Mouse (Mus musculus): ENCODE measurements around the gene Dennd1a. TPM values are rescaled to one million over a fixed set of nuclear protein-coding genes. Genes with fewer than 3 reads are reported as not detected.

The Dennd1a gene
- total RNA-seq, 2 experiments from 2014 or later, result 29.9 to 35.4 TPM

DNA sequence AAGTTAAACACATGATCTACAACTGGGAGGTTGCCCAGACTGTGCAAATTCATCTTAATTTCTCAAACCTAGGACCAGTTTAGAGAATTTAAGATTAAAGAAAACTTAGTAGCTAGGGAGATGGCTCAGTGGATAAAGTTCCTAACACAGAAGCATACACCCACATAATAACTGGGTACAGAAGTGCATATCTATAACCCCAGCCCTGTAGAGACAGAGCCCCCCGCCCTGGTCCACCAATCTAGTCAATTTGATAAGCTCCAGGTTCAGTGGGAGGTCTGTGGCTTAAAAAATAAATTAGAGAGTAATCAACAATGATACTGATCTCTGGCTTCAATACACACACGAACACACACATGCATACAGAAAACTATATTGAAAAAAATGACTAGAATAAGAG, 51.6 kb downstream of the Dennd1a start:
- no peak for DNase-seq (ENCODE audit: low spot score in 2 of 2)

DNA sequence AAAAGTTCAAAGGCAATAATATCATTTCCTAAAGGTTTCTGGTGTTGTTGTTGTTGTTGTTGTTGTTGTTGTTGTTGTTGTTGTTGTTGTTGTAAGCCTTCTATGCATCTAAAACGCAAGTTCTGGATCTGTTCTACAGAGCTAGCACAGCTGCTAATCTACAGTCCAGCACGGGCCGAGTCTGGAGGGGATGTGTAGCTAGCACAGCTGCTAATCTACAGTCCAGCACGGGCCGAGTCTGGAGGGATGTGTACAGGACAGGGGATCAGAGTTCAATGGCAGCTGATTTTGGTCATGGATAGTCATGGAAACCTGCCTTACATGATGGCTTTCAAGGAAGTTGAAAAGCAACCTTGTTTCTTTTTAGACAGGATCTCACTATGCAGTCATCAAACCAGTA, 57.3 kb downstream of the Dennd1a start:
- no peak for DNase-seq (ENCODE audit: low spot score in 2 of 2)

DNA sequence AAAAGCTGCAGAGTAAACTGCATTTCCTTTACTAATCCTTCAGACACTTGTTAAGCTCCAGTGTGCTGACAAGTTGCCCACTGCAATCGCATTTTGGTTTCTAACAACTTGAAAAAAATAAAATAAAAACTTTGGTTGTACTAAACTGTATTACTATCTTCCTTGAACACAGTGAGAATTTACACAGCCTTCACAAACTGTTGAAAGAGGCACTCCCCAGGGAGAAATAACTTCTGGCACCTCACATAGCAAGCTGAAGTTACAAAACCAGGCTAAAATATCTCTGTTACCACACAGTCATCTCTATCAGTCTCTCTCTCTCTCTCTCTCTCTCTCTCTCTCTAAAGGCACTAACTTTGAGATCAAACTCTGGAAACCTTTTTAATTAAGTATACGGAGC, 63.4 kb downstream of the Dennd1a start:
- DNase-seq (ENCODE audit: low spot score in 2 of 2), result no peak

DNA sequence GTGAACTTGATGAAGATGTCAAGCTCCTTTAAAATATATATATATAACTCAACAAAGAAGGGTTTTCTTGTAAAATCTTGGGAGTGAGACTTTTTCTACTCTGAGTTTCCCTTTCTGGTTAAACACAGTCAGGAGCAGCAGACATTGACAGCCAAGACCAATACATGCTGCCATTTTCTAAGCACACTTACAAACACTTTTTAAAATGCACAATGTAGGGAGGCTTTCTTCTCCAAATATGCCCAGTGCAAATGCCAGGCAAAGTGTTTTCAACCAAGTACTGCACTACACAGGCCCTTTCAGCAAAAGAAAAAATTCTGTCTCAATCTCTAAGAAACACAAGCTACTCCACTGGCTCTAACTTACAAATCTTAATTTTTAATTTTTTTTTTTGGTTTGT, 65.7 kb downstream of the Dennd1a start:
- no peak for DNase-seq (ENCODE audit: low spot score in 2 of 2)

DNA sequence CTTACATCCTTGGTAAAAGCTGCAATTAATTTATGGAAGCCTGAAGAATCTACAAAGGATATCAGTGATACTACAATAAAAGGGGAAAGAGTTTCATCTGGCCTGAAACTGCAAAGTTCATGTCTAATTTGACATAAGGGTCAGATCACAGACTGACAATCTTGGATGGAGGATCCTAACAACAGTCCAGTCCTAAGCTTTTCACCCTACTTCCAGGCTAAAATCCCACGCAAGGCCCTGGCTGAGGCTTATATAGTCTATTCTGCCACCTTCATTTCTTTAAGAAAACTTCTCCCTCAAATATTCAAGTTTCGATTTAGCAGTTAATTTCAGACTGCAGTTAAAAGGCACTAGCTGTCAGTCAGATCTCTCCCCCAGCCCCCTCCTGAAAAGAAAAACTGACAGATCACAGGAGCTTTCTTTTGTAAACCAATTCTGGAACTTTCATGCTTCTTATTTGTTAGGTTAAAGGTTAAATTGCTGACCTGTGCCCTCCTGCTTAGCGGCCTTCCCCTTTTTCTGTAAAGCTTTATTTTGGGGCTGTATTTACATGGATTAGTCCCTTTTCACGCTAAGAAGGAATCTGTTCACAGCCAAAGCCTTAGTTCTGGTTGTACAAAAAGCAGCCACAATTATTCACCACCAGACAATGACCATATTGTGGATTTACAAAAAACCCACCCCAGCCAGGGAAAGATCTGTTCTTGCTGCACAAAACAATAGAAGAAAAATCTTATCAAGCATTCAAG, 66.3 kb downstream of the Dennd1a start:
- DNase-seq (ENCODE audit: low spot score in 2 of 2), result no peak

DNA sequence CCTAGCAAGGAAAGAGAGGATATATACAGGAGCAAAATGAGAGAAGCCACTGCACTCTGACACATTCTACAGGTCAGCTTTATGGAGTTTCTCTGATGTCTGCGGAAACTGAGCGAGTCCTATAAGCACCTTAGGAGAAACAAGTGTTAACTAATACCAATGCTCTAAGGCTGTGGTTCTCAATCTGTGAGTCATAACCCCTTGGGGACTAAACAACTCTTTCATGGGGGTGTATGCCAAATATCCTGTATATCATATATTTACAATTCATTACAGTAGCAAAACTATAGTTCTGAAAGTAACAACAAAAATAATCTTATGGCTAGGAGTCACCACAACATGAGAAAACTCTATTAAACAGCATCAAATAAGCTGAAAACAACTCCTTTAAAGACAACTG, 67.5 kb downstream of the Dennd1a start:
- no peak for DNase-seq (ENCODE audit: low spot score in 2 of 2)

DNA sequence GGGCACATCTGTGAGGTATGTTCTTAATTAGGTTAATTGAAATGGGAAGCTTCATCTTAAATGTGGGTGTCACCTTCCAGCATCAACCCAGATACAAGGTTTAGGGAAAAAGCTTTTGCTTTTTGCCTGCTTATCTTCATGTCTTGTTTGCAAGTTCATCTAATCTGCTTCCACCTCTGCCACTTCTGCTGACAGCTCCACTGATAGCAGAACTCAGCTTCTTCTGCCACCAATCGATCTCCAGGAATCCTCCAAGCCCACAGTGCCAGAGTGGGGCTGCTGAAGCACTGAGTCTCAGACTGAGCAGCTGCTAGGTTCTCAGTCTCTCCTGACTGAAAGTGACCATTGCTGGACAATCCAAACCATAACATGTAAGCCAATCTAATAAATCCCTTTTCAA, 74.1 kb downstream of the Dennd1a start:
- no peak for DNase-seq (ENCODE audit: low spot score in 2 of 2)

DNA sequence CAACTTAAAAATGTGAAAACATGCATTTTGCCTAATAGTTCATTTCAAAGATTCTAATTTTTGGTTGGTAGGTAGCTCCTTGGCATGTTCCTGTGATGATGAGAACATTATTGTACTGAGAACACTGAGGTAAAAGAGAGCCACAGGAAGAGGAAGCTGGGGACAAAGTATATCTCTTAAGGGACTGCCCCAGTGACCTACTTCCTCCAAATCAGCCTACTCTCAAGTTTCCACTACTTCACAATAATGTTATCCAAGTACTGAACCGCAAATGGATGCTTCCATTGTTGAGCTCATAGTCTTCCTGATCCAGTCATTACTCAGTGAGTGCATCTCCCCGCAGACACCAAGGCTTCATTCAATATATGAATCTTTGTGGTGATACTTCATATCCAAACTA, 75.8 kb downstream of the Dennd1a start:
- no peak for DNase-seq (ENCODE audit: low spot score in 2 of 2)

DNA sequence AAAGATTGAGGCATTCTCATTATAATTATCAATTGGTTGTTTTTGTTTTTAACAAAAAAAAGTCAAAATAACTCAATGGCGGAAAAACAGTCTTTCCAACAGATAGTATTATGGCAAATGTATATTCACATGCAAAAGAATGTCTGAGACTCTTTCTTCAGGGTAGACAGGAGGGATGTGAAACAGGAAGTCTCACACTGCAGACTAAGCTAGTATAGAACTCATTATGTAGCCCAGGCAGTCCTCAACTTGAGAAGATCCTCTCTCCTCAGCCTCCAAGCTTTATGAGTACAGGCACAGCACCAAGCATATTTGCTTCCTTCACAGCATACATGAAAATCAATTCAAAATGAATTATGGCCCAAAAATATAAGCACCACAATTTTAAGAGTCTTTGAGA, 79.4 kb downstream of the Dennd1a start:
- DNase-seq (ENCODE audit: low spot score in 2 of 2), result no peak

DNA sequence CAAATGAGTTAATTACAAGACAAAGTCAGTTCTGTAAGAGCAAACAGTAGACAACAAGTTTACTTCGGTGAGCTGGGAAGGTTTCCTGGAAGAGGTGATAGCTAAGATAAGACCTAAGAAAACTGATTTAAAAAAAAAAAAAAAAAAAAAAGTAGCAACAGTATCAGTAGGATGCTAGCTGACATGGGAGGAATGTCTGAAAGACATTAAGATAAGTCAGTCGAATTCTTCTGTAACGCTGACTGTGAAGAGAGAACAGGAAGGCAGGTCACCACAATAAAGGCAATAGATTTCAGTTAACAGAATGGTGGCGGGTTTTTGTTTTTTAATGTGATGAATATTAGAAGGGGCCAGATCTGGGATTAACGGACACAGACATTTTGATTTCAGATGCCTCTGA, 81.9 kb downstream of the Dennd1a start:
- DNase-seq (ENCODE audit: low spot score in 2 of 2), result no peak

DNA sequence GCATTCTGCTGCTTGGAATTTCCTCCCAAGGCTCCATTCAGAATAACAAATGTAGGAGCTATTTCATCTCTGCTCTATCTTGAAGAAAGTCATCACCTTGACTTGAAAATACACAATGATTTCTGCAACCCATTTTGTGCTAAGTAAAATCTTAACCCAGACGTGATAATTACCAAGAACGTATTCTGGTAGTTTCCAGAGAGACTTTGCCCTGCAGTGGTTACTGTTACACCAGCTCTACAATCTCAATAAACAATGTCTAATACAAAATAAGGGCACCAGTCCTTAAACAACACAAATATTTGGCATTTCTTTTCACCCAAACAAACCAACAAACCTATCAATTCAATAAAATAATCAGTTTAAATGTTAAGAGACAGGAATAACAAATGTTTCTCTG, 82.5 kb downstream of the Dennd1a start:
- DNase-seq (ENCODE audit: low spot score in 2 of 2), result no peak

DNA sequence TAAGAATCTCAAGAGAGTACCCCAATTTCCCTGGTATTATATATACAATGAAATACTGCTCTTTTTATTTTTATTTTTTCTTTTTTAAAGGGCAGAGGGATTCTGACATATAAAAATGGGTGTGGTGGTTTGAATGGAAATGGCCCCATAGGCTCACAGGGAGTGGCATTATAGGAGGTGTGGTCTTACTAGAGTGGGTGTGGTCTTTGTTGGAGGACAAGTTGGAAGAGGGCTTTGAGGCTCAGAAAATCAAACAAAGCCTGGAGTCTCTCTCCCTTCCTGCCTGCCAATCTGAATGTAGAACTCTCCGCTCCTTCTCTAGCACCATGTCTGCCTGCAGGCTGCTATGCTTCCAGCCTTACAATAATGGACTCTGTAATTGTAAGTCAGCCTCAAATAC, 89.1 kb downstream of the Dennd1a start:
- no peak for DNase-seq (ENCODE audit: low spot score in 2 of 2)

DNA sequence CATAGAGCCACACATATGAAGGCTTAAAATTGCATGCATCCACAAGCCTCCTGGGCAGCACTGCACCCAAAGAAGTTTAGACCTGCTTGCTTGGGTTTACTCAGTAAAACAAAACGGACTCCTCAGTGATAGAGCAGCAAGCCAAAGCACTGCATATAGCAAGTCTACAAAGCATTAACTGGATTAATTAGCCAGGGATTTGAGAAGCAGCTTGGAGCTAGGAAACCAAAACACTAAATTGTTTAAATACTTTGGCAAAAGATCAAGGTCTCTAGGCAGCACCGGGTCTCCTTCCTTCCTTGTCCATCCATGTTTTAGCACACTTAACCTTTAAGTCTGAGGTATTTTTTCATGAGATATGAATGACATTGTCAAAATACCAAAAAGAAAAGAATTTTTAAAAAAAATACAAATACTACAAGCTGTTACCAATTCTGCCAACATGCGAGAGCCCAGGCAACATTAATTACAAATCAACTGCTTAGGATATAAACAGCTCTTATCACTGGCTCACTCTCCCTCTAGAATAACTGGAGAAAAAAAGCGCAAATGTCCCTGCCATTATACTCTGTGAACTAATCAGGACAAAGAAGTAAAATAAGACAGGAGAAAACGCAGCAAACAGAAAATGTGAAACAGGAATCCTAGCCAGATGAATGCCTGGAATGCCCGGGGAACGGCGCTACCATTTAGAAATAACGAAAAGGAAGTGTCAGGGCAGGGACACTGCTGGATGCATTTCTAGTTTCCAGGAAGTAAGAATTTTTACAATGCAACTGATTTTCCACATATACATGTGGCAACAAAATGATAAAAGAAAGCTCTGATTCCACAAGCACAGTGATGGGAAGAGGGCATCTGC, 90.8 kb downstream of the Dennd1a start:
- DNase-seq (ENCODE audit: low spot score in 2 of 2), result no peak

DNA sequence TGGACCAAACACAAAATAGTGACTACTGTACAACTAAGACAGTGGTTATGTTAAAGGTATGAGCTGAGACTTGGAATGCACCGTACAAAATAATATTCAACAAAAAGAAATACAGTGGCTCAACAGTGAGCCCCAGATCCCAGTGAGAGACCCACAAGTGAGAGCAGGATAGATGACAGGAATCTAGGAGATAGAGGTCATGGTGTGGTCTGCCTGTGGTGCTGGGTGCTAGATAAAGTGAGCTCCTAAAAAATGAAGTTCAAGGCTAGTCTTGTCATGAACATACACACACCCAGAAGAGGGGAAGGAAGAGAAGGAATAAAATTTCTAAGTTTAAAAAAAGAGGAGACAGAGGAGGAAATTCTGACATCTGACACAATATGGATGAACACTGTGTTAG, 95.2 kb downstream of the Dennd1a start:
- DNase-seq (ENCODE audit: low spot score in 2 of 2), result no peak

DNA sequence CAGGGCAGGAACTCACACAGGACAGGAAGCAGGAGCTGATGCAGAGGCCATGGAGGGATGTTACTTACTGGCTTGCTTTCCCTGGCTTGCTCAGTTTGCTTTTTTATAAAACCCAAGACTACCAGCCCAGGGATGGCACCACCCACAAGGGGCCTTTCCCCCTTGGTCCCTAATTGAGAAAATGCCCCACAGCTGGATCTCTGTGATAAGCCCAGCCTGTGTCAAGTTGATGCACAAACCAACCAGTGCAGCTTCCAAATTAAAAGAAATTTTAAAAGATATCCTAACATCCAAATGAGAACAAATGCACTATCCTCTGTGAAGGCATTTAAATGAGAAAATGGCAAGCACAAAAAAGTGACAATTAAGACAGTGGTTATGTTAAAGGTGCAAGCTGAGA, 95.6 kb downstream of the Dennd1a start:
- DNase-seq (ENCODE audit: low spot score in 2 of 2), result no peak

DNA sequence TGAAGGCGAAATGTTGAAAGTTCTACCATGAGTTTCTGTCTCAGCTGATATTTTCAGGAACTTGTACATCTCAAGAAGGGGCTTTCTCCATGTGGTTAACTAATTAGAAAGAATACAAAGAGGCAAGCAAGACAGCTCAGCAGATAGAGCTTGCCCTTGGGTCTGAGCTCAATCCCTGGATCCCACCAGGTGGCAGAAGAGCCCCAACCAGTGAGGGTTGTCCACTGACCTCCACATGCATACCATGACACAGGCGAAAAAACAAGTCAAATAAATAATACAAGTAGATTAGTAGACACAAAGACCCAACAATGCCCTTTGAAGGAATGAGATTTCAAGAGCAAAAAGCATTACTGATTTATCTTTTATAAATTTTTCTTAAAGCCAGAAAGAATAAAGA, 100.8 kb downstream of the Dennd1a start:
- no peak for DNase-seq (ENCODE audit: low spot score in 2 of 2)

DNA sequence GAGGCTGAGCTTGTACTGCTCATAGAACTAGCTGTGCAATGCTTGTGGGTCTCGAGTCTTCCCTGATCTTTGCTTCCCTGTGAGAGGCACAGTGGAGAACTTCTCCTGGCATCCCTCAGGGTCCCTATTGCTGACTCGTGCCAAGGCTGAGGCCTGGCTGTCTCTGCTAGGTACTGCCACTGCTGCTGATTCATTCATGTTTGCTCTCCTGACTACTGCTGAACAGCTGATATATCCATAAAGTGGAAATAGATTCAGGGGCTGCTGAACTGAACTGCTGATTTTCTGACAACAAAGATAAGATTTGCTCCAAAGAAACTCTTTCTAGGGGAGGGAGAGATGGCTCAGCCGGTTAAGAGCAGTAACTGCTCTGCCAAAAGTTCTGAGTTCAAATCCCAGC, 102.2 kb downstream of the Dennd1a start:
- no peak for DNase-seq (ENCODE audit: low spot score in 2 of 2)

DNA sequence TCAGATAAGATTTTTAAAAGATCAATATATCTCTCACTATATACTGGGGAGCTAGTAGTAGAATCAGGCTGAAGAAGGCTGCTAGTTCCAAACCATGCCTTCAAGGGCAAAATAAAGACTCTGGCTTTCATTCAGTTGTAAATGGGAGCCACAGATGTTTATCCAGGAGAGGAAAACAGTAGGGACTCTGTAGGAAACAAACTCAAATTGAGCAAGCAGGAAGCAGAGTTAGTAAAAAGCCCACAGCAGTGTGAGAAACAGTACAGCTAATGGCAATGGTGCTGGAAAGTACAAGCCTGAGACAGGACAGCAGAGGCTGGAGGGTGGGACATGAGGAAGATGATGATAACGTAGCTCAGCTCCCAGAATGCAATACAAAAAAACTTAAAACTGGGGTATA, 103.3 kb downstream of the Dennd1a start:
- DNase-seq (ENCODE audit: low spot score in 2 of 2), result no peak

DNA sequence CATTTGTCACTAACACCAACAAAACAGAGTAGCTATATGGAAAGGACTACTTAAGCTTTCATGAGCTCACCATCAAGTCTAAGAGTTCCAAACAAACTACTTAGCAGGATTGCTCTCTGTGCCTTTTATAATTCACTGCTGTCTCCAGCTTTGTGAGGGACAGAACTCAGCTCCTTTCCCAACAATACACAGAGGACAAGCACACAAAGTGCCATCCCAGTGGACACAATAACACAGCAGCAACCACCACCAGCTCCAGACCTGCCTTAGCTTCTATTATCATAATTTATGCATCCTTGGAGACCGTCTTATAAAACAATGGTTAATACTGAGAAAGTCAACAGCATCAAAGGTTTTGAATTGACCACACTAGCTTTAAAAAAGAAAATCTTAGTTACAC, 104.9 kb downstream of the Dennd1a start:
- DNase-seq (ENCODE audit: low spot score in 2 of 2), result no peak

DNA sequence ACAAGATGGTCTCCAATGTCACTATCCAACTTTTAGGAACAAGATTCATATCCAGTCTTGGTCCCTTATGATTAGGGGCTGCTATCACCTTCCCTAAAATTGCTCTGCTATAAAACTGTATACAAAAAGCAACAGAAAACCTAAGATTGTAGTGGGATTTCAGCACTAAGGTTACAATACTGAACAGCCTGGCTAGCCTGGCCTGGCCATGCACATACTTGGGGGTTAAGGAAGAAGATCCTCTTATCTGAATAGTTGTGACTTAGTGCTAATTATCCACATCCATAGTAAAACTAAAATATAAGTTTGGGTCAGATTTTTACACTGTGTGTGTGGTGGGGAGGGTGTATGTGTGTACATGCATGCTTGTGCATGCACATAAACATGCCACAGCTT, 109.6 kb downstream of the Dennd1a start:
- no peak for DNase-seq (ENCODE audit: low spot score in 2 of 2)

DNA sequence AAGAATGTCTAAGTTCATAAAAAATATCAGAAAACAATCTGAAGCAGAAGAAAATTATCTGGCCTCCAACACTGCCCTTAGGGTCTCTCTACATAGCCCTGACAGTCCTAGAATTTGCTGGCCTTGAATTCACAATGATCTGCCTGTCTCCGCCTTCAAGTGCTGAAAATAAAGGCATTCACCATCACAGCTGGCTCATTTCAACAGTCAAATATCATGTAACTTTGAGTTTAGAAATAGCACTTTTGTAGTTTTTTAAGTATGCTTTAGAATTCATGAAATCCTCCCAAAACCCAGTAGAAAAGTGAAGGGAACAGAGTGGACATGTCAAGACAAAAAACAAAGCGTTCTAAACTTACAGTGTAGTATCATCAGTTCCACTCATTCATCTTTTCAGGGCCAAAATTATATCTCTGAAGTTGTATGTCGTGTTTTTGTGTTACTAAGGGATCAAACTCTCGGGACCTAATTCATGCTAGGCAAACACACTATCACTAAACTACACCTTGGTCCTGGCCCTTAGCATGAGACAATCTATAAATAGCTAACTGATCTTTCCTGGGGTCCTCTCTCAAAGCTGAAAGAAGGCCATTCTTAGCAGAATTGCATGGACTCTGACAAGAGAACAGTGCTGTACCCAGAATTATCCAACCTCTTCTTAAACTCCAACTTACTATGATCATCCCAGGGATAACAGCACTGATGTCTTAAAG, 110.2 kb downstream of the Dennd1a start:
- DNase-seq (ENCODE audit: low spot score in 2 of 2), result no peak

DNA sequence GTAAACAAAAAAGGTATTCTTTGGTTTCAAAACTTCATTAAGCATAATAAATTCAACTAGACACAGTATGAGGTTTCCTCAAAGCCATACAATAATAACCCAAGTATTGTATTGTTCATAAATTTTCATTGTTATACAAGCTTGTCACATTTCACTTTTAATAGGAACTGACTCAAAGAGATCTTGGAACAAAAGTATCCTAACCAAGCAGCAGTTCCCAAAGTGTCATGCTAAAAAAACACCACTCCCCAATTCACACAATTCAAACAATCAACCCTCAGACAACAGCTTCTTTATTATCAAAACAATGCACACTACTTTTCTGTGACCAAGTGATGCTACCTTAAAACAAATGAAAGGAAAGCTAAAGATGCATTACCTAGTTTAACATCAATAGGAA, 111.9 kb downstream of the Dennd1a start:
- DNase-seq (ENCODE audit: low spot score in 2 of 2), result no peak

Measured in adrenal gland, postnatal 4 days (tissue).